Mouse (Mus musculus) liver, embryonic 12.5 days (tissue): ENCODE results near the gene Plekhm2. TPM values are rescaled to one million over a fixed set of nuclear protein-coding genes. Genes with fewer than 3 reads are reported as not detected.

Experiments
- ATAC-seq: fragments of 200-750 bp; cut with Nextera tagmentation; 2 replicates; pipeline ENCODE4 v1.8.0; 2017; ENCODE audit warnings: moderate number of reproducible peaks, mild to moderate bottlenecking, moderate library complexity
- H3K27ac ChIP-seq: fragments of 300-500 bp; sonication (generic); 2 replicates; pipeline ENCODE4 v1.5.1; 2016; ENCODE audit warnings: mild to moderate bottlenecking
- H3K27me3 ChIP-seq: fragments of 300-500 bp; sonication (generic); replicated peaks from 2 replicates; pipeline ENCODE4 v1.6.1; 2016; ENCODE audit warnings: mild to moderate bottlenecking, moderate library complexity
- H3K36me3 ChIP-seq: fragments of 300-500 bp; sonication (generic); 2 replicates; pipeline ENCODE4 v1.6.1; 2016; ENCODE audit warnings: mild to moderate bottlenecking, moderate library complexity
- H3K4me1 ChIP-seq: fragments of 300-500 bp; sonication (generic); 2 replicates; pipeline ENCODE4 v1.6.1; 2016
- H3K4me2 ChIP-seq: fragments of 300-500 bp; sonication (generic); 2 replicates; pipeline ENCODE4 v1.6.1; 2016; ENCODE audit warnings: mild to moderate bottlenecking, moderate library complexity
- H3K4me3 ChIP-seq: fragments of 300-500 bp; sonication (generic); 2 replicates; pipeline ENCODE4 v1.5.1; 2016; ENCODE audit warnings: mild to moderate bottlenecking, moderate library complexity
- H3K9ac ChIP-seq: fragments of 300-500 bp; sonication (generic); 2 replicates; pipeline ENCODE4 v1.6.1; 2016; ENCODE audit warnings: mild to moderate bottlenecking, moderate library complexity
- H3K9me3 ChIP-seq: fragments of 300-500 bp; sonication (generic); replicated peaks from 2 replicates; pipeline ENCODE4 v1.6.1; 2016; ENCODE audit warnings: mild to moderate bottlenecking, moderate library complexity
- whole genome bisulfite sequencing: fragments of 180-500 bp; shearing (Covaris S2); methylation state at CpG from one replicate; pipeline ENCODE4 v1.1.7; 2016; ENCODE audit not compliant: insufficient replicate concordance; 5-methylcytosine and 5-hydroxymethylcytosine counted together
- polyA plus RNA-seq: library from polyadenylated mRNA; unstranded; fragments of >200 nt; fragmentation: Nextera tagmentation; extraction: Ambion mirVana; gene quantifications from 2 replicates; pipeline ENCODE4 v1.2.1, GENCODE M21; 2016

Gene Plekhm2
- polyA plus RNA-seq, 1 experiment from 2014 or later = 1.9 TPM

- peak; percentile 20; the same call in 1 of the 2 replicates for ATAC-seq
- Histone ChIP-seq H3K9me3 (no peaks in the 10 kb centered on the region), H3K9ac (0 out of 2 replicates have a peak overlapping the region, but pooled peaks have one; percentile 10), H3K4me3 (peak overlapping the region; percentile 47), H3K36me3 (no peaks in the 10 kb centered on the region), H3K4me1 (peaks cover 15% of the 10 kb centered on the region), H3K27me3 (peaks cover 19% of the 10 kb centered on the region), H3K27ac (no peak overlapping the region), H3K4me2 (peak overlapping the region; percentile 75)
- 4% methylated on average over 20 of the region's 20 CpGs for WGBS
Measured at GRCm38 (mm10) chr4:141617299-141617698, 47.4 kb downstream of the Plekhm2 start.

- H3K4me1 ChIP-seq = peaks cover 15% of the 10 kb centered on the region
- H3K4me2 ChIP-seq = peak overlapping the region; percentile 75; the same call in 1 of the 2 replicates
- H3K9ac ChIP-seq = no peak overlapping the region
- 71% methylated on average over 6 of the region's 6 CpGs for WGBS
- no peak for ATAC-seq
- no peak overlapping the region for H3K4me3 ChIP-seq
- peaks cover 19% of the 10 kb centered on the region for H3K27me3 ChIP-seq
- no peaks in the 10 kb centered on the region for H3K36me3 ChIP-seq
- H3K27ac ChIP-seq = no peak overlapping the region
- H3K9me3 ChIP-seq = no peaks in the 10 kb centered on the region
Measured at GRCm38 (mm10) chr4:141616811-141617210, 47.9 kb downstream of the Plekhm2 start.

GRCm38 (mm10) chr4:141614946-141615345 is 49.8 kb downstream of the Plekhm2 start:
- ATAC-seq = no peak
- no peak overlapping the region for H3K4me3 ChIP-seq

GRCm38 (mm10) chr4:141609538-141609937 is 55.2 kb downstream of the Plekhm2 start:
- H3K36me3 ChIP-seq = no peaks in the 10 kb centered on the region
- no peak for ATAC-seq
- H3K4me1 ChIP-seq = no peaks in the 10 kb centered on the region
- 59% methylated on average over 6 of the region's 6 CpGs for WGBS
- no peak overlapping the region for H3K4me2 ChIP-seq
- H3K4me3 ChIP-seq = no peak overlapping the region
- no peak overlapping the region for H3K27ac ChIP-seq
- no peak overlapping the region for H3K9ac ChIP-seq
- H3K9me3 ChIP-seq = no peaks in the 10 kb centered on the region
- peaks cover 11% of the 10 kb centered on the region; the same call in 1 of the 2 replicates for H3K27me3 ChIP-seq

More at GRCm38 (mm10) chr4:141614946-141615345, 49.8 kb downstream of the Plekhm2 start:
- 70% methylated on average over 14 of the region's 14 CpGs for WGBS
- no peak overlapping the region for H3K9ac ChIP-seq
- H3K27ac ChIP-seq = no peak overlapping the region
- no peak overlapping the region for H3K4me2 ChIP-seq
- H3K4me1 ChIP-seq = peaks cover 15% of the 10 kb centered on the region
- no peaks in the 10 kb centered on the region for H3K9me3 ChIP-seq
- H3K36me3 ChIP-seq = no peaks in the 10 kb centered on the region
- peaks cover 19% of the 10 kb centered on the region for H3K27me3 ChIP-seq

- Histone ChIP-seq H3K36me3 (no peaks in the 10 kb centered on the region), H3K9ac (no peak within 1 kb of the TSS), H3K27ac (no peak within 1 kb of the TSS), H3K4me2 (no peak within 1 kb of the TSS), H3K4me3 (no peak within 1 kb of the TSS), H3K4me1 (no peaks in the 10 kb centered on the region; the same call in 1 of the 2 replicates), H3K9me3 (no peaks in the 10 kb centered on the region), H3K27me3 (peaks cover 34% of the 10 kb centered on the region)
- no peak for ATAC-seq
- WGBS = 57% methylated on average over 11 of the region's 11 CpGs
Measured at GRCm38 (mm10) chr4:141605861-141606260, 58.8 kb downstream of the Plekhm2 start, which contains the start of gene Fblim1. Fblim1 (minus strand) TSS chr4:141606096.

GRCm38 (mm10) chr4:141605421-141605820 is 59.3 kb downstream of the Plekhm2 start:
- no peaks in the 10 kb centered on the region; the same call in 1 of the 2 replicates for H3K4me1 ChIP-seq
- H3K9me3 ChIP-seq = no peaks in the 10 kb centered on the region
- ATAC-seq = no peak
- H3K27me3 ChIP-seq = peaks cover 38% of the 10 kb centered on the region
- H3K36me3 ChIP-seq = no peaks in the 10 kb centered on the region
- no peak overlapping the region for H3K27ac ChIP-seq
- H3K9ac ChIP-seq = no peak overlapping the region
- H3K4me3 ChIP-seq = no peak overlapping the region
- WGBS = 71% methylated on average over 5 of the region's 5 CpGs
- H3K4me2 ChIP-seq = no peak overlapping the region

GRCm38 (mm10) chr4:141604493-141604892 is 60.2 kb downstream of the Plekhm2 start:
- Histone ChIP-seq H3K4me1 (peaks cover 3% of the 10 kb centered on the region; the same call in 1 of the 2 replicates), H3K9me3 (no peaks in the 10 kb centered on the region), H3K27me3 (peaks cover 47% of the 10 kb centered on the region), H3K4me2 (no peak overlapping the region), H3K27ac (no peak overlapping the region), H3K9ac (no peak overlapping the region), H3K4me3 (no peak overlapping the region), H3K36me3 (no peaks in the 10 kb centered on the region)
- 60% methylated on average over 8 of the region's 8 CpGs for WGBS
- no peak for ATAC-seq

- Histone ChIP-seq H3K27ac (no peak overlapping the region), H3K36me3 (no peaks in the 10 kb centered on the region), H3K4me1 (peaks cover 9% of the 10 kb centered on the region), H3K27me3 (peaks cover 53% of the 10 kb centered on the region), H3K9me3 (no peaks in the 10 kb centered on the region), H3K4me2 (no peak overlapping the region), H3K4me3 (no peak overlapping the region), H3K9ac (no peak overlapping the region)
- ATAC-seq = no peak
- WGBS = 60% methylated on average over 4 of the region's 4 CpGs
Measured at GRCm38 (mm10) chr4:141603921-141604320, 60.8 kb downstream of the Plekhm2 start.

GRCm38 (mm10) chr4:141602523-141603223 is 62.0 kb downstream of the Plekhm2 start:
- 40% methylated on average over 11 of the region's 11 CpGs for WGBS
- H3K27me3 ChIP-seq = peaks cover 65% of the 10 kb centered on the region
- H3K36me3 ChIP-seq = no peaks in the 10 kb centered on the region
- H3K27ac ChIP-seq = no peak overlapping the region
- no peak for ATAC-seq
- H3K9ac ChIP-seq = no peak overlapping the region
- no peak overlapping the region for H3K4me3 ChIP-seq
- no peaks in the 10 kb centered on the region for H3K9me3 ChIP-seq
- H3K4me2 ChIP-seq = no peak overlapping the region
- H3K4me1 ChIP-seq = peaks cover 15% of the 10 kb centered on the region

- H3K9ac ChIP-seq = no peak overlapping the region
- H3K4me2 ChIP-seq = no peak overlapping the region
- no peak overlapping the region for H3K4me3 ChIP-seq
- no peaks in the 10 kb centered on the region for H3K9me3 ChIP-seq
- H3K27ac ChIP-seq = no peak overlapping the region
- 61% methylated on average over 12 of the region's 12 CpGs for WGBS
- H3K36me3 ChIP-seq = no peaks in the 10 kb centered on the region
- ATAC-seq = no peak
- H3K4me1 ChIP-seq = peaks cover 15% of the 10 kb centered on the region
- H3K27me3 ChIP-seq = peaks cover 75% of the 10 kb centered on the region
Measured at GRCm38 (mm10) chr4:141601148-141601862, 63.4 kb downstream of the Plekhm2 start.

GRCm38 (mm10) chr4:141600364-141600763 is 64.3 kb downstream of the Plekhm2 start:
- WGBS = 46% methylated on average over 6 of the region's 6 CpGs
- Histone ChIP-seq H3K4me1 (peaks cover 15% of the 10 kb centered on the region), H3K4me3 (no peak overlapping the region), H3K36me3 (no peaks in the 10 kb centered on the region), H3K9ac (no peak overlapping the region), H3K27me3 (peaks cover 75% of the 10 kb centered on the region), H3K4me2 (no peak overlapping the region), H3K9me3 (no peaks in the 10 kb centered on the region), H3K27ac (no peak overlapping the region)
- ATAC-seq = no peak
